Comparison of ENCODE assay signal across 8 mouse cellular contexts in genomic region chr6:146501316-146501865, GRCm38 (mm10). TPM values are rescaled to one million over a fixed set of nuclear protein-coding genes. Genes with fewer than 3 reads are reported as not detected.
DNase-seq lines count a peak whose midpoint lies in the region; ATAC-seq and TF ChIP-seq lines count a peak whose summit lies in the region.

No protein-coding gene starts in this region.

- ATAC-seq in granulocyte monocyte progenitor cell, adult 5-6 weeks (replicated peaks; ENCODE audit: poor library complexity, severe bottlenecking): peak; percentile 68
- peak; percentile 48 for ATAC-seq in intestine, embryonic 15.5 days
- ATAC-seq in liver, embryonic 13.5 days (ENCODE audit: low read depth): peak; percentile 30
- ATAC-seq in monocyte, adult 5-6 weeks (replicated peaks; ENCODE audit: insufficient number of reproducible peaks, low FRiP score, low TSS enrichment, poor library complexity, severe bottlenecking): peak; percentile 72
- peak; percentile 10 for ATAC-seq in stomach, postnatal 0 days (ENCODE audit: low FRiP score, low TSS enrichment)

- H3K36me3 ChIP-seq in intestine, embryonic 15.5 days: no peaks in the 10 kb centered on the region
- no peaks in the 10 kb centered on the region for H3K36me3 ChIP-seq in liver, embryonic 13.5 days
- no peaks in the 10 kb centered on the region for H3K36me3 ChIP-seq in stomach, postnatal 0 days (ENCODE audit: control insufficient read depth, insufficient read depth, low read length)

- no peak for TF ChIP-seq EP300 in stomach, postnatal 0 days (optimal IDR thresholded peaks at IDR 0.05)

- H3K9me3 ChIP-seq in intestine, embryonic 15.5 days: no peaks in the 10 kb centered on the region
- no peaks in the 10 kb centered on the region for H3K9me3 ChIP-seq in liver, embryonic 13.5 days (replicated peaks)
- H3K9me3 ChIP-seq in stomach, postnatal 0 days (ENCODE audit: control insufficient read depth, low read length): no peaks in the 10 kb centered on the region

- no peak for TF ChIP-seq CTCF in stomach, postnatal 0 days (IDR thresholded peaks at IDR 0.05; ENCODE audit: low read depth)

- H3K4me2 ChIP-seq in intestine, embryonic 15.5 days (replicated peaks): peak overlapping the region; percentile 99
- peak overlapping the region; percentile 83 for H3K4me2 ChIP-seq in liver, embryonic 13.5 days
- peak overlapping the region; percentile 98 for H3K4me2 ChIP-seq in stomach, postnatal 0 days (replicated peaks; ENCODE audit: low read depth)

- peak overlapping the region; percentile 60 for H3K27ac ChIP-seq in intestine, embryonic 15.5 days
- peak overlapping the region; percentile 50 for H3K27ac ChIP-seq in liver, embryonic 13.5 days
- peak overlapping the region; percentile 85 for H3K27ac ChIP-seq in stomach, postnatal 0 days (replicated peaks)

- H3K9ac ChIP-seq in intestine, embryonic 15.5 days: peak overlapping the region; percentile 75
- H3K9ac ChIP-seq in liver, embryonic 13.5 days: peak overlapping the region; percentile 66
- peak overlapping the region; percentile 76 for H3K9ac ChIP-seq in stomach, postnatal 0 days (ENCODE audit: low read length)

- 0 out of 2 replicates have a peak, but pooled peaks cover 3% of the 10 kb centered on the region for H3K4me1 ChIP-seq in intestine, embryonic 15.5 days (replicated peaks)
- peaks cover 27% of the 10 kb centered on the region for H3K4me1 ChIP-seq in liver, embryonic 13.5 days (replicated peaks)
- no peaks in the 10 kb centered on the region for H3K4me1 ChIP-seq in stomach, postnatal 0 days (replicated peaks; ENCODE audit: control insufficient read depth, insufficient read depth)

- H3K27me3 ChIP-seq in intestine, embryonic 15.5 days (replicated peaks): no peaks in the 10 kb centered on the region
- peaks cover 44% of the 10 kb centered on the region for H3K27me3 ChIP-seq in liver, embryonic 13.5 days
- no peaks in the 10 kb centered on the region for H3K27me3 ChIP-seq in stomach, postnatal 0 days (ENCODE audit: control insufficient read depth, insufficient read depth, low read length)

- H3K4me3 ChIP-seq in intestine, embryonic 15.5 days (replicated peaks): peak overlapping the region; percentile 80
- H3K4me3 ChIP-seq in liver, embryonic 13.5 days (replicated peaks): peak overlapping the region; percentile 65
- peak overlapping the region; percentile 77 for H3K4me3 ChIP-seq in stomach, postnatal 0 days (ENCODE audit: low read depth, low read length)

- 2% methylated on average over 30 of the region's 30 CpGs for WGBS in intestine, embryonic 15.5 days
- under 1% methylated on average over 30 of the region's 30 CpGs for WGBS in liver, embryonic 13.5 days (ENCODE audit: insufficient replicate concordance)
- 2% methylated on average over 29 of the region's 30 CpGs for WGBS in stomach, postnatal 0 days

- peak; percentile 9 to 33 for DNase-seq in left cerebral cortex, adult 18-20 months (ENCODE audit: low spot score in 2 of 2)
- DNase-seq in left cerebral cortex, adult 11 months (ENCODE audit: low spot score): no peak
- peak; percentile 20 to 24 for DNase-seq in cerebellum, postnatal 14 days
- DNase-seq in liver, embryonic 13.5 days: peak; percentile 10
- DNase-seq in stomach, postnatal 0 days (ENCODE audit: low spot score): peak; percentile 36

RNA-seq across cellular contexts. Expression of gene Itpr2, which starts 0.6 kb away (rescaled TPM):
- 10 to 100 TPM; 10.7 to 13.3 TPM for total RNA-seq in left cerebral cortex, adult 18-20 months (2021)
- 6.0 and 9.5 TPM in 2 replicates for total RNA-seq in granulocyte monocyte progenitor cell, adult 5-6 weeks (2014; fragmentation: Nextera tagmentation)
- 15.1 and 22.6 TPM in 2 replicates for total RNA-seq in granulocyte monocyte progenitor cell, adult 5-6 weeks (2017)
- polyA plus RNA-seq in intestine, embryonic 15.5 days (2015; fragmentation: Nextera tagmentation; extraction: Ambion mirVana): 8.8 and 10.0 TPM in 2 replicates
- polyA plus RNA-seq in liver, embryonic 13.5 days (2015; fragmentation: Nextera tagmentation; extraction: Ambion mirVana): 2.4 and 2.8 TPM in 2 replicates
- total RNA-seq in monocyte, adult 5-6 weeks (2017): 40.7 to 122 TPM (median 45.7 TPM) in 3 replicates
- polyA plus RNA-seq in stomach, postnatal 0 days (2015; fragmentation: Nextera tagmentation; extraction: Ambion mirVana): 10.9 and 11.9 TPM in 2 replicates

Comparison
In these comparisons a context has a peak if more than half of its experiments do, and no peak if none do; other contexts are left out.
1. ATAC-seq: peak in every context shown above with its lines; median percentile 72 in monocyte, adult 5-6 weeks; 68 in granulocyte monocyte progenitor cell, adult 5-6 weeks; 48 in intestine, embryonic 15.5 days; 30 in liver, embryonic 13.5 days; 10 in stomach, postnatal 0 days.